Mouse (Mus musculus) CH12.LX (cell line): ENCODE measurements at regions not wholly inside any gene's neighbourhood (a gene's known extent, or its start where the extent isn't known, plus 50 kb on each side); places are given as distances from the start of the nearest gene placed in this dataset.

Source experiments
- DNase-seq: peaks from one replicate; pipeline ENCODE4 v3.0.0-alpha.2; 2013; ENCODE audit errors: extremely low read depth
- H3K27ac ChIP-seq: 2 replicates; pipeline ENCODE4 v1.5.1; 2012; ENCODE audit warnings: low read depth, mild to moderate bottlenecking, control low read depth, moderate library complexity; ENCODE audit not compliant: insufficient read depth
- H3K27me3 ChIP-seq: replicated peaks from 2 replicates; pipeline ENCODE3; 2012; ENCODE audit warnings: inconsistent platforms
- H3K36me3 ChIP-seq, 2 experiments: replicated peaks in 1 of 2; 2 replicates each; pipeline versions ENCODE3 to v1.6.1; 2012; ENCODE audit warnings: inconsistent platforms in 1 of 2, low read length in 1 of 2, mild to moderate bottlenecking in 1 of 2, mixed read lengths in 1 of 2, moderate library complexity in 1 of 2; ENCODE audit not compliant: control insufficient read depth in 1 of 2, insufficient read depth in 1 of 2
- H3K4me1 ChIP-seq, 2 experiments: 2 replicates each; pipeline ENCODE4 v1.6.1; 2012; ENCODE audit warnings: inconsistent platforms in 1 of 2, moderate library complexity in 1 of 2; ENCODE audit not compliant: insufficient read depth in 2 of 2, control insufficient read depth in 1 of 2
- H3K4me2 ChIP-seq: 2 replicates; pipeline ENCODE4 v1.6.1; 2012; ENCODE audit warnings: low read depth, mild to moderate bottlenecking, control low read depth; ENCODE audit not compliant: poor library complexity, insufficient read depth, severe bottlenecking
- H3K4me3 ChIP-seq, 3 experiments: fragments of 150-350 bp in 1 of 3; sonication (generic) in 1 of 3; replicated peaks in 1 of 3; 2 replicates each; pipeline versions ENCODE3 to v1.5.1; 2011 to 2012; ENCODE audit warnings: low read depth in 2 of 3, low read length in 2 of 3, mild to moderate bottlenecking in 2 of 3, moderate library complexity in 2 of 3, control low read depth in 1 of 3, improper control_type of control experiment in 1 of 3, inconsistent platforms in 1 of 3, mixed read lengths in 1 of 3; ENCODE audit not compliant: poor library complexity in 1 of 3
- H3K79me2 ChIP-seq: replicated peaks from 2 replicates; pipeline ENCODE4 v1.6.1; 2012; ENCODE audit warnings: mild to moderate bottlenecking, moderate library complexity; ENCODE audit not compliant: control insufficient read depth, poor library complexity, insufficient read depth, severe bottlenecking; ENCODE audit errors: extremely low read depth
- H3K9ac ChIP-seq: 2 replicates; pipeline ENCODE4 v1.6.1; 2012; ENCODE audit warnings: low read depth, mild to moderate bottlenecking, control low read depth, moderate library complexity; ENCODE audit not compliant: insufficient read depth
- H3K9me3 ChIP-seq: replicated peaks from 2 replicates; pipeline ENCODE3; 2012; ENCODE audit warnings: low read length, inconsistent platforms, mixed read lengths
- BHLHE40 ChIP-seq: IDR thresholded peaks from 2 replicates; pipeline ENCODE4 v1.6.1; 2011; ENCODE audit warnings: mild to moderate bottlenecking, low read depth, low read length, improper control_type of control experiment
- CHD1 ChIP-seq: IDR thresholded peaks from 2 replicates; pipeline ENCODE4 v1.6.1; 2012; ENCODE audit warnings: low read depth, low read length, improper control_type of control experiment, inconsistent platforms
- CHD2 ChIP-seq: IDR thresholded peaks from 2 replicates; pipeline ENCODE4 v1.6.1; 2011; ENCODE audit warnings: low read length, improper control_type of control experiment
- HCFC1 ChIP-seq: IDR thresholded peaks from 2 replicates; pipeline ENCODE4 v1.6.1; 2012; ENCODE audit warnings: low read depth, mild to moderate bottlenecking, inconsistent platforms, low read length, improper control_type of control experiment
- JUN ChIP-seq: IDR thresholded peaks from 2 replicates; pipeline ENCODE4 v1.6.1; 2011; ENCODE audit warnings: low read depth, mild to moderate bottlenecking, low read length, improper control_type of control experiment, moderate library complexity; ENCODE audit not compliant: insufficient read depth
- MAX ChIP-seq: IDR thresholded peaks from 2 replicates; pipeline ENCODE4 v1.6.1; 2011; ENCODE audit warnings: low read length, improper control_type of control experiment
- MAZ ChIP-seq: IDR thresholded peaks from 2 replicates; pipeline ENCODE4 v1.6.1; 2012; ENCODE audit warnings: low read depth, mild to moderate bottlenecking, inconsistent platforms, low read length, improper control_type of control experiment, moderate library complexity
- MEF2A ChIP-seq: IDR thresholded peaks from 2 replicates; pipeline ENCODE4 v1.6.1; 2014; ENCODE audit warnings: low read depth, mild to moderate bottlenecking, inconsistent platforms, low read length, improper control_type of control experiment, borderline replicate concordance
- MXI1 ChIP-seq: IDR thresholded peaks from 2 replicates; pipeline ENCODE4 v1.6.1; 2011; ENCODE audit warnings: mild to moderate bottlenecking, low read depth, low read length, improper control_type of control experiment
- MYC ChIP-seq: IDR thresholded peaks from 2 replicates; pipeline ENCODE4 v1.6.1; 2011; ENCODE audit warnings: low read depth, mild to moderate bottlenecking, improper control_type of control experiment, low read length
- NELFE ChIP-seq: IDR thresholded peaks from 2 replicates; pipeline ENCODE4 v1.6.1; 2011; ENCODE audit warnings: low read depth, low read length, improper control_type of control experiment
- PAX5 ChIP-seq: IDR thresholded peaks from 2 replicates; pipeline ENCODE4 v1.6.1; 2012; ENCODE audit warnings: low read length, inconsistent platforms, mixed read lengths
- RAD21 ChIP-seq: IDR thresholded peaks from 2 replicates; pipeline ENCODE4 v1.6.1; 2011; ENCODE audit warnings: low read depth, mild to moderate bottlenecking, low read length, improper control_type of control experiment, moderate library complexity
- SMC3 ChIP-seq: IDR thresholded peaks from 2 replicates; pipeline ENCODE4 v1.6.1; 2011; ENCODE audit warnings: low read depth, low read length, improper control_type of control experiment
- TBP ChIP-seq: conservative IDR thresholded peaks from 2 replicates; pipeline ENCODE4 v1.6.1; 2011; ENCODE audit warnings: low read depth, low read length, improper control_type of control experiment
- USF1 ChIP-seq: IDR thresholded peaks from 2 replicates; pipeline ENCODE4 v1.6.1; 2014; ENCODE audit warnings: low read depth, mild to moderate bottlenecking, inconsistent platforms, low read length, improper control_type of control experiment
- USF2 ChIP-seq: conservative IDR thresholded peaks from 2 replicates; pipeline ENCODE4 v1.6.1; 2011; ENCODE audit warnings: low read depth, low read length, improper control_type of control experiment
- ZKSCAN1 ChIP-seq: IDR thresholded peaks from 2 replicates; pipeline ENCODE4 v1.6.1; 2012; ENCODE audit warnings: low read depth, inconsistent platforms, low read length, improper control_type of control experiment, borderline replicate concordance
- ZMIZ1 ChIP-seq: IDR thresholded peaks from 2 replicates; pipeline ENCODE4 v1.6.1; 2012; ENCODE audit warnings: low read depth, mild to moderate bottlenecking, inconsistent platforms, low read length, improper control_type of control experiment
- ZNF384 ChIP-seq: IDR thresholded peaks from 2 replicates; pipeline ENCODE4 v1.6.1; 2012; ENCODE audit warnings: low read depth, low read length, improper control_type of control experiment, inconsistent platforms
- dilution Hi-C: fragments of 300-500 bp; cut with MboI; formaldehyde crosslinking; loops from 2 replicates; pipeline ENCODE4 v1.14.3; 2020; ENCODE audit warnings: low sequenced_read_pairs; ENCODE audit not compliant: extremely low pct_unique_long_range_greater_than_20kb, extremely low pct_ligation_motif_present
- in situ Hi-C: fragments of 300-500 bp; cut with MboI; formaldehyde crosslinking; loops from 3 replicates; pipeline ENCODE4 v1.14.3; 2019; ENCODE audit warnings: low sequenced_read_pairs, low pct_ligation_motif_present, low pct_unique_long_range_greater_than_20kb, mixed read lengths

GRCm38 (mm10) chr3:56980593-56981304, 321.0 kb downstream of the Tm4sf1 start:
- no peaks in the 10 kb centered on the region for H3K36me3 ChIP-seq
- no peak overlapping the region for H3K27ac ChIP-seq
- no peaks in the 10 kb centered on the region for H3K79me2 ChIP-seq
- no peak overlapping the region for H3K4me3 ChIP-seq
- no peak for DNase-seq
- TF ChIP-seq BHLHE40 = no peak
- no peak for TF ChIP-seq USF2
- no peak for TF ChIP-seq MAZ
- TF ChIP-seq TBP = no peak
- TF ChIP-seq RAD21 = no peak
- TF ChIP-seq PAX5 = no peak
- no peak for TF ChIP-seq USF1
- no peak for TF ChIP-seq MXI1
- TF ChIP-seq MAX = no peak
- TF ChIP-seq MEF2A = no peak
- no peak for TF ChIP-seq ZNF384
- in situ Hi-C loops (no loop called here), dilution Hi-C loops (no loop called here)
- no peaks in the 10 kb centered on the region for H3K27me3 ChIP-seq
- no peak overlapping the region for H3K4me2 ChIP-seq
- H3K4me1 ChIP-seq = no peaks in the 10 kb centered on the region
- H3K9ac ChIP-seq = no peak overlapping the region
- H3K9me3 ChIP-seq = peaks cover 27% of the 10 kb centered on the region

GRCm38 (mm10) chr3:56966008-56966407, 335.8 kb downstream of the Tm4sf1 start:
- in situ Hi-C loops (no loop called here), dilution Hi-C loops (no loop called here)
- no peak for DNase-seq
- Histone ChIP-seq H3K4me3 (no peak overlapping the region), H3K27me3 (no peaks in the 10 kb centered on the region), H3K4me2 (no peak overlapping the region), H3K27ac (no peak overlapping the region), H3K36me3 (no peaks in the 10 kb centered on the region), H3K9ac (no peak overlapping the region), H3K4me1 (no peaks in the 10 kb centered on the region), H3K9me3 (peaks cover 45% of the 10 kb centered on the region)
- no peak for TF ChIP-seq CHD1
- no peak for TF ChIP-seq ZMIZ1
- TF ChIP-seq, all 38 proteins: peak for 0
- no peaks in the 10 kb centered on the region for H3K79me2 ChIP-seq

GRCm38 (mm10) chr3:56965444-56965843, 336.3 kb downstream of the Tm4sf1 start:
- Histone ChIP-seq H3K9me3 (peaks cover 42% of the 10 kb centered on the region), H3K27ac (no peak overlapping the region), H3K4me3 (no peak overlapping the region), H3K36me3 (no peaks in the 10 kb centered on the region), H3K4me2 (no peak overlapping the region), H3K9ac (no peak overlapping the region), H3K27me3 (no peaks in the 10 kb centered on the region), H3K79me2 (no peaks in the 10 kb centered on the region), H3K4me1 (no peaks in the 10 kb centered on the region)
- dilution Hi-C loops (no loop called here), in situ Hi-C loops (no loop called here)
- TF ChIP-seq MYC = no peak
- no peak for TF ChIP-seq BHLHE40
- TF ChIP-seq JUN = no peak
- TF ChIP-seq NELFE = no peak
- TF ChIP-seq USF2 = no peak
- no peak for TF ChIP-seq SMC3
- TF ChIP-seq HCFC1 = no peak
- TF ChIP-seq CHD2 = no peak
- no peak for TF ChIP-seq ZKSCAN1
- TF ChIP-seq MXI1 = no peak
- no peak for TF ChIP-seq TBP
- no peak for DNase-seq
